Mouse (Mus musculus) liver, embryonic 12.5 days (tissue): ENCODE measurements around the gene Usp37. TPM values are rescaled to one million over a fixed set of nuclear protein-coding genes. Genes with fewer than 3 reads are reported as not detected.

ENCODE experiments used
- ATAC-seq: fragments of 200-750 bp; cut with Nextera tagmentation; 2 replicates; pipeline ENCODE4 v1.8.0; 2017; ENCODE audit warnings: moderate number of reproducible peaks, mild to moderate bottlenecking, moderate library complexity
- H3K27ac ChIP-seq: fragments of 300-500 bp; sonication (generic); 2 replicates; pipeline ENCODE4 v1.5.1; 2016; ENCODE audit warnings: mild to moderate bottlenecking
- H3K27me3 ChIP-seq: fragments of 300-500 bp; sonication (generic); replicated peaks from 2 replicates; pipeline ENCODE4 v1.6.1; 2016; ENCODE audit warnings: mild to moderate bottlenecking, moderate library complexity
- H3K36me3 ChIP-seq: fragments of 300-500 bp; sonication (generic); 2 replicates; pipeline ENCODE4 v1.6.1; 2016; ENCODE audit warnings: mild to moderate bottlenecking, moderate library complexity
- H3K4me1 ChIP-seq: fragments of 300-500 bp; sonication (generic); 2 replicates; pipeline ENCODE4 v1.6.1; 2016
- H3K4me2 ChIP-seq: fragments of 300-500 bp; sonication (generic); 2 replicates; pipeline ENCODE4 v1.6.1; 2016; ENCODE audit warnings: mild to moderate bottlenecking, moderate library complexity
- H3K4me3 ChIP-seq: fragments of 300-500 bp; sonication (generic); 2 replicates; pipeline ENCODE4 v1.5.1; 2016; ENCODE audit warnings: mild to moderate bottlenecking, moderate library complexity
- H3K9ac ChIP-seq: fragments of 300-500 bp; sonication (generic); 2 replicates; pipeline ENCODE4 v1.6.1; 2016; ENCODE audit warnings: mild to moderate bottlenecking, moderate library complexity
- H3K9me3 ChIP-seq: fragments of 300-500 bp; sonication (generic); replicated peaks from 2 replicates; pipeline ENCODE4 v1.6.1; 2016; ENCODE audit warnings: mild to moderate bottlenecking, moderate library complexity
- WGBS: fragments of 180-500 bp; shearing (Covaris S2); methylation state at CpG from one replicate; pipeline ENCODE4 v1.1.7; 2016; ENCODE audit not compliant: insufficient replicate concordance; 5-methylcytosine and 5-hydroxymethylcytosine counted together
- polyA plus RNA-seq: library from polyadenylated mRNA; unstranded; fragments of >200 nt; fragmentation: Nextera tagmentation; extraction: Ambion mirVana; gene quantifications from 2 replicates; pipeline ENCODE4 v1.2.1, GENCODE M21; 2016

Usp37 gene
- 19.2 and 19.9 TPM in 2 replicates for polyA plus RNA-seq

- ATAC-seq = no peak
- Histone ChIP-seq H3K9me3 (no peaks in the 10 kb centered on the region), H3K4me2 (no peak within 1 kb of the TSS), H3K4me3 (no peak within 1 kb of the TSS), H3K27me3 (peaks cover 37% of the 10 kb centered on the region), H3K27ac (no peak within 1 kb of the TSS), H3K9ac (no peak within 1 kb of the TSS), H3K4me1 (no peaks in the 10 kb centered on the region), H3K36me3 (no peaks in the 10 kb centered on the region)
- 71% methylated on average over 4 of the region's 4 CpGs for WGBS
These were observed at the start of gene Usp37 for GRCm38 (mm10) chr1:74544184-74544583. Gene Usp37, minus strand, starts transcription at chr1:74544284.

GRCm38 (mm10) chr1:74587773-74588445, 43.8 kb upstream of the Usp37 start, which contains the start of the genes Zfp142 and Bcs1l:
Gene Zfp142, minus strand, starts transcription at chr1:74588246.
Gene Bcs1l, plus strand, starts transcription at chr1:74588289.
- peak within 1 kb of the TSS; percentile 79 for H3K4me3 ChIP-seq
- peak within 1 kb of the TSS; percentile 87 for H3K27ac ChIP-seq
- peaks cover 50% of the 10 kb centered on the region for H3K36me3 ChIP-seq
- H3K9ac ChIP-seq = peak within 1 kb of the TSS; percentile 80
- peak; percentile 95 for ATAC-seq
- no peaks in the 10 kb centered on the region for H3K9me3 ChIP-seq
- H3K4me1 ChIP-seq = peaks cover 41% of the 10 kb centered on the region
- under 1% methylated on average over 48 of the region's 48 CpGs for WGBS
- H3K27me3 ChIP-seq = no peaks in the 10 kb centered on the region
- peak within 1 kb of the TSS; percentile 98 for H3K4me2 ChIP-seq

GRCm38 (mm10) chr1:74587233-74587772, 43.2 kb upstream of the Usp37 start:
- ATAC-seq = no peak
- Histone ChIP-seq H3K4me1 (peaks cover 41% of the 10 kb centered on the region), H3K9me3 (no peaks in the 10 kb centered on the region), H3K4me2 (peak overlapping the region; percentile 98), H3K27me3 (no peaks in the 10 kb centered on the region), H3K9ac (peak overlapping the region; percentile 80), H3K36me3 (peaks cover 51% of the 10 kb centered on the region), H3K4me3 (peak overlapping the region; percentile 79), H3K27ac (peak overlapping the region; percentile 87)
- WGBS = 1% methylated on average over 24 of the region's 24 CpGs

GRCm38 (mm10) chr1:74584616-74585398, 40.7 kb upstream of the Usp37 start:
- H3K4me2 ChIP-seq = no peak overlapping the region
- no peaks in the 10 kb centered on the region for H3K9me3 ChIP-seq
- no peak overlapping the region for H3K27ac ChIP-seq
- peaks cover 41% of the 10 kb centered on the region for H3K4me1 ChIP-seq
- H3K4me3 ChIP-seq = no peak overlapping the region
- peaks cover 42% of the 10 kb centered on the region for H3K36me3 ChIP-seq
- no peak for ATAC-seq
- H3K27me3 ChIP-seq = no peaks in the 10 kb centered on the region
- 65% methylated on average over 3 of the region's 3 CpGs for WGBS
- no peak overlapping the region for H3K9ac ChIP-seq

- H3K36me3 ChIP-seq = peaks cover 60% of the 10 kb centered on the region
- no peak overlapping the region for H3K4me2 ChIP-seq
- ATAC-seq = no peak
- H3K4me3 ChIP-seq = no peak overlapping the region
- H3K9me3 ChIP-seq = no peaks in the 10 kb centered on the region
- WGBS = 79% methylated on average over 3 of the region's 3 CpGs
- peaks cover 30% of the 10 kb centered on the region for H3K4me1 ChIP-seq
- no peaks in the 10 kb centered on the region for H3K27me3 ChIP-seq
- H3K9ac ChIP-seq = no peak overlapping the region; the same call in 1 of the 2 replicates
- H3K27ac ChIP-seq = no peak overlapping the region
These were observed 38.5 kb upstream of the Usp37 start for GRCm38 (mm10) chr1:74582621-74583020.

- no peaks in the 10 kb centered on the region for H3K9me3 ChIP-seq
- no peak overlapping the region for H3K9ac ChIP-seq
- H3K4me1 ChIP-seq = no peaks in the 10 kb centered on the region
- no peak overlapping the region for H3K4me3 ChIP-seq
- H3K4me2 ChIP-seq = no peak overlapping the region
- no peak overlapping the region for H3K27ac ChIP-seq
- no peak for ATAC-seq
- 88% methylated on average over 29 of the region's 29 CpGs for WGBS
- H3K36me3 ChIP-seq = peaks cover 96% of the 10 kb centered on the region
- no peaks in the 10 kb centered on the region for H3K27me3 ChIP-seq
These were observed 25.9 kb upstream of the Usp37 start for GRCm38 (mm10) chr1:74569739-74570719.

GRCm38 (mm10) chr1:74565834-74566233, 21.8 kb upstream of the Usp37 start:
- Histone ChIP-seq H3K9ac (no peak overlapping the region), H3K9me3 (no peaks in the 10 kb centered on the region), H3K4me3 (no peak overlapping the region), H3K27me3 (no peaks in the 10 kb centered on the region), H3K4me1 (no peaks in the 10 kb centered on the region), H3K4me2 (no peak overlapping the region), H3K27ac (no peak overlapping the region), H3K36me3 (peaks cover 66% of the 10 kb centered on the region)
- no peak for ATAC-seq
- WGBS = 76% methylated on average over 6 of the region's 6 CpGs

GRCm38 (mm10) chr1:74559061-74559460, 15.0 kb upstream of the Usp37 start:
- ATAC-seq = no peak
- WGBS = 67% methylated on average over 5 of the region's 5 CpGs

GRCm38 (mm10) chr1:74542451-74542961, 1.6 kb downstream of the Usp37 start, which contains the start of gene Plcd4:
Gene Plcd4, plus strand, starts transcription at chr1:74542888.
- no peaks in the 10 kb centered on the region for H3K36me3 ChIP-seq
- no peak within 1 kb of the TSS for H3K9ac ChIP-seq
- H3K4me3 ChIP-seq = no peak within 1 kb of the TSS
- no peaks in the 10 kb centered on the region for H3K4me1 ChIP-seq
- WGBS = 14% methylated on average over 6 of the region's 6 CpGs
- no peaks in the 10 kb centered on the region for H3K9me3 ChIP-seq
- no peak within 1 kb of the TSS for H3K4me2 ChIP-seq
- ATAC-seq = no peak
- no peak within 1 kb of the TSS for H3K27ac ChIP-seq
- peaks cover 34% of the 10 kb centered on the region for H3K27me3 ChIP-seq

More at GRCm38 (mm10) chr1:74559061-74559460, 15.0 kb upstream of the Usp37 start:
- Histone ChIP-seq H3K9ac (no peak overlapping the region), H3K27me3 (no peaks in the 10 kb centered on the region), H3K36me3 (peaks cover 3% of the 10 kb centered on the region; the same call in 1 of the 2 replicates), H3K27ac (no peak overlapping the region), H3K4me1 (no peaks in the 10 kb centered on the region), H3K4me2 (no peak overlapping the region), H3K9me3 (no peaks in the 10 kb centered on the region), H3K4me3 (no peak overlapping the region)

- Histone ChIP-seq H3K36me3 (no peaks in the 10 kb centered on the region), H3K4me1 (no peaks in the 10 kb centered on the region), H3K4me3 (no peak overlapping the region), H3K9me3 (no peaks in the 10 kb centered on the region), H3K27ac (no peak overlapping the region), H3K9ac (no peak overlapping the region), H3K27me3 (peaks cover 22% of the 10 kb centered on the region), H3K4me2 (no peak overlapping the region)
- no peak for ATAC-seq
These were observed 5.4 kb downstream of the Usp37 start for GRCm38 (mm10) chr1:74538650-74539049.

GRCm38 (mm10) chr1:74528589-74528988, 15.5 kb downstream of the Usp37 start:
- Histone ChIP-seq H3K9ac (no peak overlapping the region), H3K36me3 (peaks cover 93% of the 10 kb centered on the region), H3K9me3 (no peaks in the 10 kb centered on the region), H3K4me1 (no peaks in the 10 kb centered on the region), H3K27ac (no peak overlapping the region), H3K4me2 (no peak overlapping the region), H3K27me3 (no peaks in the 10 kb centered on the region), H3K4me3 (no peak overlapping the region)
- ATAC-seq = no peak
- WGBS = 83% methylated on average over 7 of the region's 7 CpGs
